Mouse (Mus musculus) cortical plate, adult 2 months (tissue): ENCODE measurements at regions not wholly inside any gene's neighbourhood (a gene's known extent, or its start where the extent isn't known, plus 50 kb on each side); places are given as distances from the start of the nearest gene placed in this dataset.

Source experiments
- CTCF ChIP-seq: fragments of 200-500 bp; IDR thresholded peaks from 2 replicates; pipeline ENCODE4 v1.5.1; 2011; ENCODE audit warnings: mild to moderate bottlenecking, control low read depth, low read length; ENCODE audit not compliant: insufficient read depth; ENCODE audit errors: extremely low read depth
- POLR2A ChIP-seq: fragments of 200-500 bp; IDR thresholded peaks from 2 replicates; pipeline ENCODE4 v1.6.1; 2011; ENCODE audit warnings: mild to moderate bottlenecking, low read length, control low read depth; ENCODE audit not compliant: insufficient read depth; ENCODE audit errors: extremely low read depth

DNA sequence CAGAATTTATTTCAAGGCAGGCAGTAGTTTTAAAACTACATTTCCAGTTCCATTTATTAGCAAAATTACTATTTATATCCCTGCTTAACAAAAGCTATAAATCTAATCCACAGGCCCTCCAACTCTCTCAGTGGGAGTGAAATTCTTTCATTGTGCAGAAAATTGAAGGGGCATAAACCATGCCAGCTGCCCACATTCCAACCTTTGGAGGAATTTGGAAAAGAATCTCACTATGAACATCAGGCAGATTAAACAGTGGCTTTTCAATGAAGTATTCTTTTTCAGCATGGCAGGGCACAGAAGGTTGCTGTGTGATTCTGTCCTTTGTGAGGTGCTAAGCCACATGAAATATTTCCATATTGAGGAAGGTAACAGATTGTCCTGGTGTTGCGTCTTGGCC lies 3408.8 kb upstream of the Gm6569 start:
- no peak for TF ChIP-seq CTCF
- no peak for TF ChIP-seq POLR2A
